Mouse (Mus musculus) ES-E14 (cell line): Measurements from ENCODE around the gene Spic. TPM values are rescaled to one million over a fixed set of nuclear protein-coding genes. Genes with fewer than 3 reads are reported as not detected.

Source experiments
- DNase-seq: peaks from one replicate; pipeline ENCODE4 v3.0.0-alpha.2; 2013; ENCODE audit warnings: low read depth, low spot score
- H3K27ac ChIP-seq: 2 replicates; pipeline ENCODE4 v1.5.1; 2012; ENCODE audit warnings: low read depth, mild to moderate bottlenecking, low read length, moderate library complexity, mixed read lengths; ENCODE audit not compliant: poor library complexity, insufficient read depth, severe bottlenecking
- H3K36me3 ChIP-seq: 2 replicates; pipeline ENCODE4 v1.6.1; 2012; ENCODE audit warnings: mild to moderate bottlenecking, low read length, moderate library complexity, mixed read lengths; ENCODE audit not compliant: control insufficient read depth, poor library complexity, insufficient read depth, severe bottlenecking
- H3K4me1 ChIP-seq, 2 experiments: fragments of 150-350 bp in 1 of 2; sonication (generic) in 1 of 2; 2 replicates each; pipeline ENCODE4 v1.6.1; 2012; ENCODE audit warnings: low read length in 2 of 2, mild to moderate bottlenecking in 1 of 2, mixed read lengths in 1 of 2; ENCODE audit not compliant: control insufficient read depth in 2 of 2, insufficient read depth in 2 of 2, poor library complexity in 1 of 2
- H3K4me3 ChIP-seq, 2 experiments: fragments of 150-350 bp in 1 of 2; sonication (generic) in 1 of 2; 2 replicates each; pipeline ENCODE4 v1.5.1; 2012; ENCODE audit warnings: low read length in 2 of 2, low read depth in 1 of 2, mild to moderate bottlenecking in 1 of 2, mixed read lengths in 1 of 2; ENCODE audit not compliant: insufficient read depth in 1 of 2, poor library complexity in 1 of 2, severe bottlenecking in 1 of 2
- H3K9ac ChIP-seq: 2 replicates; pipeline ENCODE4 v1.6.1; 2012; ENCODE audit warnings: low read depth, mild to moderate bottlenecking, low read length, mixed read lengths; ENCODE audit not compliant: poor library complexity, insufficient read depth, severe bottlenecking
- H3K9me3 ChIP-seq: fragments of 150-350 bp; sonication (generic); 2 replicates; pipeline ENCODE4 v1.6.1; 2012; ENCODE audit warnings: low read depth, mild to moderate bottlenecking, low read length; ENCODE audit not compliant: control insufficient read depth, insufficient read depth
- CHD2 ChIP-seq: IDR thresholded peaks from 2 replicates; pipeline ENCODE4 v1.6.1; 2014; ENCODE audit warnings: mild to moderate bottlenecking, low read depth, low read length, inconsistent platforms
- HCFC1 ChIP-seq: IDR thresholded peaks from 2 replicates; pipeline ENCODE4 v1.6.1; 2012; ENCODE audit warnings: low read length, inconsistent platforms, borderline replicate concordance; ENCODE audit not compliant: insufficient read depth
- MAFK ChIP-seq: IDR thresholded peaks from 2 replicates; pipeline ENCODE4 v1.6.1; 2014; ENCODE audit warnings: mild to moderate bottlenecking, low read depth, low read length, inconsistent platforms; ENCODE audit not compliant: insufficient read depth
- ZC3H11A ChIP-seq: IDR thresholded peaks from 2 replicates; pipeline ENCODE4 v1.6.1; 2012; ENCODE audit warnings: low read depth, mild to moderate bottlenecking, inconsistent platforms, low read length, borderline replicate concordance
- ZNF384 ChIP-seq: IDR thresholded peaks from 2 replicates; pipeline ENCODE4 v1.6.1; 2012; ENCODE audit warnings: low read depth, low read length, inconsistent platforms
- in situ Hi-C, 2 experiments: fragments of 600-800 bp; cut with MboI; formaldehyde crosslinking; loops; one replicate each; pipeline ENCODE4 v1.15.1; 2025; ENCODE audit warnings: low sequenced_read_pairs in 2 of 2, inconsistent platforms in 1 of 2; ENCODE audit not compliant: unreplicated experiment in 2 of 2
- total RNA-seq: library from RNA; depleted of rRNA; stranded (reverse); fragments of 300-350 nt; gene quantifications from 2 replicates; pipeline ENCODE4 v1.2.3, GENCODE M21; 2012

Spic gene
- total RNA-seq, 1 experiment: 4.1 TPM

- Histone ChIP-seq H3K4me3 (peak overlapping the region in 1 of 2 experiments; percentile 35; a peak in 3 of 4 replicates), H3K36me3 (no peaks in the 10 kb centered on the region), H3K27ac (peak overlapping the region; percentile 31; the same call in 1 of the 2 replicates), H3K9ac (peak overlapping the region; percentile 22; the same call in 1 of the 2 replicates), H3K4me1 (peaks cover 7% of the 10 kb centered on the region in 2 experiments; a peak in 2 of 4 replicates), H3K9me3 (no peaks in the 10 kb centered on the region)
- no peak for DNase-seq
- in situ Hi-C loops: no loop called here
- no peak for TF ChIP-seq ZNF384
- TF ChIP-seq MAFK: 0 out of 2 replicates have a peak, but pooled peaks have one; percentile 46
- peak; percentile 97 for TF ChIP-seq CHD2
- no peak for TF ChIP-seq ZC3H11A
- TF ChIP-seq HCFC1: no peak
Observed at GRCm38 (mm10) chr10:88716986-88717755, 32.4 kb upstream of the Spic start.

GRCm38 (mm10) chr10:88715621-88716020 is 30.8 kb upstream of the Spic start:
- Histone ChIP-seq H3K9me3 (no peaks in the 10 kb centered on the region), H3K27ac (no peak overlapping the region), H3K4me3 (no peak overlapping the region), H3K4me1 (peaks cover 7 to 9% of the 10 kb centered on the region in 2 experiments; a peak in 2 of 4 replicates), H3K9ac (no peak overlapping the region), H3K36me3 (no peaks in the 10 kb centered on the region)
- in situ Hi-C loops: no loop called here
- no peak for DNase-seq
- TF ChIP-seq CHD2 (no peak), ZNF384 (no peak), ZC3H11A (no peak), MAFK (no peak), HCFC1 (no peak)

- in situ Hi-C loops: no loop called here
- Histone ChIP-seq H3K4me1 (peaks cover 7 to 11% of the 10 kb centered on the region in 2 experiments; a peak in 2 of 4 replicates), H3K4me3 (no peak overlapping the region), H3K36me3 (no peaks in the 10 kb centered on the region), H3K27ac (no peak overlapping the region), H3K9ac (no peak overlapping the region), H3K9me3 (no peaks in the 10 kb centered on the region)
- DNase-seq: no peak
- TF ChIP-seq ZC3H11A: no peak
Observed at GRCm38 (mm10) chr10:88714744-88715143, 29.9 kb upstream of the Spic start.

- Histone ChIP-seq H3K36me3 (no peaks in the 10 kb centered on the region), H3K4me3 (no peak overlapping the region), H3K9ac (no peak overlapping the region), H3K4me1 (peaks cover 11 to 19% of the 10 kb centered on the region in 2 experiments; a peak in 3 of 4 replicates), H3K27ac (no peak overlapping the region), H3K9me3 (no peaks in the 10 kb centered on the region)
- TF ChIP-seq CHD2: no peak
- peak; percentile 45; the same call in 1 of the 2 replicates for TF ChIP-seq MAFK
- no peak for DNase-seq
- in situ Hi-C loops: no loop called here
Observed at GRCm38 (mm10) chr10:88712359-88712758, 27.5 kb upstream of the Spic start.
